Mouse (Mus musculus) CD8-positive naive resting alpha-beta T cell, adult 2 months (primary cell): ENCODE results near the gene Dop1b.
"Not testable (repeated sequence)": the region's sequence is repeated elsewhere in the genome, so short reads cannot be mapped to it uniquely, and the experiment has no call there.

Source experiments
- DNase-seq, 2 experiments: peaks; one replicate each; pipeline ENCODE4 v3.0.0; 2022; ENCODE audit warnings: low read depth in 2 of 2, low spot score in 2 of 2

Gene Dop1b

DNA sequence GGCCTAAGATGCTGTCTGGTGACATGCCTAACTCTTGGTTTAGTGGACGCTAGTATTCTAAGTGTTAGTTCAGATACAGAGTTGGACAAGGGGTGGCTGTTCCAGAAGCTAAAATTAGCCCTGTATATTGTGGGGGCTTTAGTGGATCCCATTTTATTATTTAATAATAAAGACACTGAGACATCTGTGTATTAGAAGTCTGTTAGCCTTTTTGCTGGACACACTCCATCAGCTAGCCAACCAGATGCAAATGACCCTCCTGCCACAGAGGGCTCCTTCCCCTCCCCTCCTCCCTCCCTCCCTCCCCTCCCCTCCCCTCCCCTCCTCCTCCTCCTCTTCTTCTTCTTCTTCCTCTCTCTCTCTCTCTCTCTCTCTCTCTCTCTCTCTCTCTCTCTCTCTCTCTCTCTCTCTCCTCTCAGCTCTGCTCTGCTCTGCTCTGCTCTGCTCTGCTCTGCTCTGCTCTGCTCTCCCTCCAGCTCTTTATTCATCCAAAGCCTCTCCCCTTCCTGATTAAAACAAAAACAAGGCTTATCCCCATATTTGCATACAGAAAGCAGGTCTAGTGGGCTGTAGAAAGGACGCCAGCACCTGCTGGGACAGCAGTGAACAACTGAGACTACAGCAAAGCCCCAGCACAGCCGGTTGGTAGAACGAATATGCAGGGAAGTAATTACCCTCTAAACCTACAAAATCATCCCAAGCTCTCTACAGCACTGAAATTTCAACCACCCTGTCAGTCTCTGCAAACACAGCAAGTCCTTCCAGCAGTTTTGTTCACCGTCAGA, 78.5 kb downstream of the Dop1b start:
- DNase-seq = no peak

DNA sequence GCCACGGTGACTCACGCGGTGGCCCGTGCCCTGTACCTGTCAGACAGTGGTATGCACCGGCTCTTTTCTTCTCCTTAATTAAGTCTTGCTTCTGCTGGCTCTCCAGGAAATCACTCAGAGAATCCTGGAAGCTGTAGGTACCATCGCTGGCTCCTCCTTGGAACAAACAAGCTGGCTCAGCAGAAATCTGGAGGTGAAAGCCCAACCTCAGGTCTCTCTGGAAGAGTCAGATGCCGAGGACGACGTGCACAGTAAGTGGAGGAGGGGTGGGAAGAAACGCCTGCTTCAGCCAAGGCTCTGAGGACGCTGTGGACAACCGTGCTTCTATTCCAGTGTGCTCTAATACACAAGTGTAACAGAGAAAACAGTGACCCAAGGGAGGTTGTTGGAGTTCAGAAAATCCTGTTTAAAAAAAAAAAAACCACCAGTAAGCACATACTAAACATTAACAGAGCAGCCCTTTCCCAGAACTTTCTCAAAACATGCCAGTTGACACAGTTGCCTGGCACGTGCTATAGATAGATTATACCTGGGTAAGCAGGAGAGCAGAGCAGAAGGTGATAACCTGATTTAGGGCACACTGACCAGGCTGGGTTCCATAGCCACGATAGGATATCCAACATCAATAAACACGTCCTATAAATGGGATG, 81.4 kb downstream of the Dop1b start:
- no peak for DNase-seq

DNA sequence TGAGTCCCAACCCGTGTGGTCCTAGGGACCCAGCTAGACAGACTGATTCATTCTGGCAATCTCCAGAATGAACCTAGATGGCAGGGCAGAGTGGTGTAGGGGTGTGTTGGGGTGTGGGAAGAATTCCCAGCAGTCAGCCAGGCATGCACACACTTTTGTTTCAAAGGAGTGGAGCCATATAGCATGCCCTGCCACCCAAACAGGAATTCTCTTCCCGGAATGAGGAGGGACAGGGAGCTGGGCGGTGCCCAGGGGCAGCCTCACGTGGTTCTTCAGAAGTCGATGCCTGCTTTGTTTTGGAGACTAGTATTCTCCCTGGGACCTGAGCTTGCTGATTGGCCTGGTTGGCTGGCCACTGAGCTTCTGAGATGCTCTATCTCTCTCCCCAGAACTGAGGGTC, 83.1 kb downstream of the Dop1b start:
- no peak for DNase-seq

DNA sequence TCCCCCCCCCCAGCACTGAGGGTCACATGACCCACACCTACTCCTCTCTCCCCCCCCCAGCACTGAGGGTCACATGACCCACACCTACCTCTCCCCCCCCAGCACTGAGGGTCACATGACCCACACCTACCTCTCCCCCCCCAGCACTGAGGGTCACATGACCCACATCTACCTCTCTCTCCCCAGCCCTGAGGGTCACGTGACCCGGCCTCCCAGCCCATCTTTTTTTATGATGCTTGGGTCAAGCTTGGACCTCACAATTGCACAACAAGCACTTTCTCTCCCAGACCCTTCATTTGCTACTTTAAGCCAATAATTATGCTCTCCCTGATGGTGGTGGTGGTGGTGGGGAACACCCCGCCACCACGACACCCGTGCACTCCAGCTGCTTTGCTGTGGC, 83.7 kb downstream of the Dop1b start:
- no peak for DNase-seq

DNA sequence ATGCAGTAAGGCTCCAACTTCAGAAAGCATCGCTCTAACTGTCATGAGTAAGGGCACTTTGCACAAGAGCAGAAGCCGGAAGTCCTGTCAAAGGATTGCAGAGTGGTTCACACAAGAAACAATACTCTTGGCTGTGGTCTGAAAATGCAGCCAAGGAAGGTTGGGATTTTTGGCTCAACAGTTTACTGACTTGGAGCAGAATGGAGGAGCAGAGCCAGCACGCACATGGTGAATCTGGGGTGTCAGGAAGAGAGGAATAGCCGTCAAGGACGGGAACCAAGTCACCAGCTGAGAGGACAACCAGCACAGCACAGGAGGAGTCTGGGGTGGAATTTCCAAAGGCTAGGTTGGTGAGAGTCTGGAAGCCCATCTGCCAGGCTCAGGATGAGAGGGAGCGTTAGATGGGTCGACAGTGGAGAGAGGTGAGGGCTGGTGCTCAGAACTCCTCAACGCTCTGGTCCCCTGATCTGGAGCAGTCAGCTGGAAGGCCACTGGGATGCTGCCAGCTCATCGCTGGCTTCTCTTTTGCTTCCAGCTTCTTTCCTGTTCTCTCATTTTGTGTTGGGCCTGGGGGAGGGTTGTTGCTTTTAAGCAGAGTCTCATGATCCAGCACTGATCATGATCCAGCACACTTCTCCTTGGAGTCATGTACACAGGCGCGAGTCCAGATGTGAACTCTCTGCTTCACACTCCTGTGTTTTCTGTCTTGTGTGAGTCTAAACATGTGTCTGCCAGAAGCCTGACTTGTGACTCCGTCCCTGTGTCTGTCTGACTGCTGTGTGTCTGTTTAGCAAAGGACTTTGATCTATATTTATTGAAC, 85.5 kb downstream of the Dop1b start:
- no peak for DNase-seq

DNA sequence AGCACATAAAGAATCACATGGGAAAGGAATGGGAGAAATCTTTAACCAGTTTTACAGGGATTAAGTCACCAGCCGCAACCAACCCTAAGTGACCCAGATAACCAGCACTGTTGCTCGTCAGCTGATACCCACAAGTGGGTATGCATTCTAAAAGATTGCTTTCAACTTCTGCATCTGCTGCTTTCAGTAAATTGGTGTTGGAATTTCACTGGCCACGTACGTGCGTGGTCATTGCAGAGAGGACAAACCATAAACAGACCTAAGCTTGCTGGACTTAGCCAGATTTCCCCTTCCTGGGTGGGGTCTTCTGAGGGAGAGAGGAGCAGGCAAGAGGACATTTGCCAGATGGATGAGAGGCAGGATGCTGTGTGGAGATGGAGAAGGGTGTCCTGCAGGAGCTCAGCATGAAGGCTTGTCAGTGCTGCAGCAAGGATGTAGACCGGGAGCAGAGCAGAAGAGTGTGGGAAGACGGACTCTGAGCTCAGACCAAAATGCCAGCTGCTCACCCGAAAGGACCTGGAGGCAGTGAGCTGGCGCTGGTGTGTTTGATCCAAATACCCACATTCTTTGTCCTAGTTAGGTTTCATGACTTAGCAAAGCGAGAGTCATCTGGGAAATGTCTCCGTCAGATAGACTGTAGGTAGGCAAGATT, 86.3 kb downstream of the Dop1b start:
- DNase-seq = no peak

DNA sequence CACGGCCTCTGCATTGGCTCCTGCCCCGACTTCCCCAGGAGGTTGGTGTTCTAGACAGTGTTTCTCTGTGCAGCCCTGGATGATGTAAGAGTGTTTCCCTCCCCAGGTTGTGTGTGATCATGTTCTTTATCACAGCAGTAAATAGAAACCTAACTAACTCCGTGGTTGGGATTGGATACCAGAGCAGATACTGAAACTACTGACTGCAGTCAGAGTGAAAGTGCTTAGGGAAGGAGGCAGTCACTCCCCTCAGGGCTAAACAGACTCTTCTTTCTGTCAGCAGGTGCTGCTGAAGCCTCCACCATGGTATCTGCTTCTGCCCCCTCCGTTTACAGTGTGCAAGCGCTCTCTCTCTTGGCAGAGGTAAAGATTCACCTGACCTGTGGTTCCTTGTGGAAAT, 86.9 kb downstream of the Dop1b start:
- no peak for DNase-seq

DNA sequence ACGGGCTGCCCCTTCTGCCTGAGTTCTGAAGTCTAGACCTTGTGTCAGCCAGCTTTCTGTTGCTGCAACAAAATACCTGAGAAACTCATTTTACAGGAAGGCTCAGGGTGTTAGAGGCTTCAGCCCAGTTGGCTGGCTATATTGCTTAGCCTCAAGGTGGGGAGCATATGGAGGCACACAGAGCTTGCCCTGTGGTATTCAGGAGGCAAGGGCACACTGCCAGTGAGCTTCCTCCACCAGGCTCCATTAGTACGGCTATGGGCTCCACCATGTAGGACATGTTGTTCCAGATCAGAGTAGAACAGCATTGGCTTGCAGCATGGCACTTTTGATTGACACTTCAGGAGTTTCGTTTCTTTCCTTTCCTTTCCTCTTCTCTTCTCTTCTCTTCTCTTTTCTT, 87.4 kb downstream of the Dop1b start:
- no peak for DNase-seq

DNA sequence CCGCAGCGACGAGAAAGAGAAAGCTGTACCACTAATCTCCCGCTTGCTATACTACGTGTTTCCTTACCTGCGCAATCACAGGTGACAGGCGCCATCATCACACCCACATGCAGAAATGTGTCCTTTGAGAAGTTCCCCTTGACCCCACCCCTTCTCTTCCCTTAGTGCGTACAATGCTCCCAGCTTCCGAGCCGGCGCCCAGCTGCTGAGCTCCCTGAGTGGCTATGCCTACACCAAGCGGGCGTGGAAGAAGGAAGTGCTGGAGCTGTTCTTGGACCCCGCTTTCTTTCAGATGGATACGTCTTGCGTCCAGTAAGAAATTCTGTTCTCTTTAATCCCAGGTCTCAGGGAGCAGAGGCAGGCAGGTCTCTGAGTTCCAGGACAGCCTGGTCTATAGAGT, 88.2 kb downstream of the Dop1b start:
- DNase-seq = no peak

DNA sequence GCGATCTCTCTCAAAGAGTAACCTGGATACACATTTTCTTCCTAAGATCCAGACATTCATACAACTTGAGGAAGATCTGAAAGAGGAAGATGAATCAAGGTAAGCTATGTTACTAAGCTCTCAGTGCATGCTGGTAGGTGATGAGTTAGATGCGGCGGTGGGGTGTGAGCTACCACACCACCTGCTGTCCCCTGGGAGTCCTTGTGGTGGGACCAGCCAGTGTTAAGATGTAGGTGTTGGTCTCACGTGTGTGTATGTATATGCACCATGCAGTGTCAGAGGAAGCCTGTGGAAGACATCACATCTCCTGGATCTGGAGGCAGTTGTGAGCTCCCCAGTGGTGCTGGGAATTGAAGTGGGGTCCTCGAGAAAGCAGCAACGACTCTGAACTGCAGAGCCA, 95.5 kb downstream of the Dop1b start:
- no peak for DNase-seq

DNA sequence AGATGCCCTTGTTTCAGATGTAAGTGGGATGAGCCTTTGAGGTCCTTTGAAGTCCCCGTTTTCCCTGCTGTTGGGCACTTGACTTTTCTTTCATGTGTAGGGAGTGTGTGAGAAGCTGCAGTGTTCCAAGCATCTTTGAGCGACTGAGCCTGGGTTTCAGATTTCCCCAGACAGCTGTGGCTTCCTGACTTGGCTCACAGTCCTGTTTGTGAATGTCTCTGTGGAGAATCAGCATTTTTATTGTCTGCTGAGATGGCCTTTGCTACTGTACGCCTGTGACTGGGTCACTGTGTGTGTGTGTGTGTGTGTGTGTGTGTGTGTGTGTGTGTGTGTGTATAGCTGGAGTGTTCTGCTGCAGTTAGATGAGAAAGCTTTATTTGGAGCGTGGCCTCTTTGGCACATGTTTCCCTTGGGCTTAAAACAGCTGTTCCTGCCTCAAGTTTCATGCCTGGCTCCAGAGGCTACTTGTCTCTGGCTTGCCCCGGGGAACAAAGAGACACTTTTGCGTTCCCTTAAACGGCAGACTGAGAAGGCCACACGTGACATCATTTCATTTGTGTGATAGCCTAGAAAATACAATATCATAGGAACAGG, 96.4 kb downstream of the Dop1b start:
- DNase-seq = no peak

DNA sequence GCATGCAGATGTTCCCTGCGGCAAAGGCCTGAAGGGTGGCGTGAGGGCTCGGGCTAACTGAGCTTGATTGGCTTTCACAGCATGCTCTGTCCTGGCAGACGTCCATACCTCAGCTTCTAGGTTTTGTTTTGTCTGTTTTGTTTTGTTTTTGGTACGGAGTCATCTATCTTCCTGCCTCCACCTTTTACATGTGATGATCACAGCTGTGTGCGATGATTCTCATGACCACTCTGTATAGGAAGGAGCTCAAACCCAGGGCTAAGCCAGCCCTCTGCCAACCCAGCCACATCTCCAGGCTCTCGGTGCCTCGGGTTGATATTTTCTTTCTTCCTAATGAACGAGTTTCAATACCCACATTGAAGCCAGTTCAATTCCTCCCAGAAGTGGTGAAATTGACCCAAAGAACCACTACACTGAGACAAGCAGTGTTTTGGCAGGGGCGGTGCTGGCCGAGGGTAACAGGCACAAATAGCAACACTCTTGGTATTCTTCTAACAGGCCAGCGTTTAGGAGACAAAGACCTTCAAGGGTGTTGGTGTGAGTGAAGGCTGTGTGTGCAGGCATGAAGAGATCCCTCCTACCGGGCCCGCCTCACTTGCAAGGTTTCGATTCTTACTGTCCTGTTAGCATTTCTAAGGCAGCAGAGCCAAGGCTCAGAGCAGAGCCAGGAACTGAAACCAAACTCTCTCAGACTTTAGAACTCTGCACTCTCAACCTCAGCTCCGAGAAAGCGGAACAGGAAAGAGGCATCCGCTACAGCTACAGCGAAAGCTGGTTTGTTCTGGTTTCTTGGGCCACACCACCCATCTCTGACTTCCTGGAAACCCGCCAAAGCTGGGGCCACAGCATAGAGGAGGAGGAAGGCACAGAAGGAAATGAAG, 104.4 kb downstream of the Dop1b start:
- DNase-seq = peak; percentile 77 to 85

DNA sequence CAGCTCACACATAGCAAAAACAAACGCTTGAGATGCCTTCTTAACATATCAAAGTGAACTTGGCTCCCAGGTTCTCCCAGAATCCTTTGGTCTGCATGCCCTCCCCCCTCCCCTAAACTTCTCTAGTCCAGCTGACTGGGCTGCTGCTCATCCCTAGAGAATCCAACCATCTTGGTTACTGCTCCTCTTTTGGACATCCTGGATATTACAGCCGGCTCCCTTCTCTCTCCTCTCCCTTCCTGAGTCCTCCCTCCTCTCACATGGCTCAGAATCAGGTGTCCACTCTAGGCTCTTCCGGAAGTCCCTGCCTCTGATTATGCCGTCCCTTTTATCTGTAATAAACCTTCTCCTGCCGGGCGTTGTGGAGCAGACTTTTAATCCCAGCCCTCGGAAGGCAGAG, 105.2 kb downstream of the Dop1b start:
- no peak for DNase-seq

DNA sequence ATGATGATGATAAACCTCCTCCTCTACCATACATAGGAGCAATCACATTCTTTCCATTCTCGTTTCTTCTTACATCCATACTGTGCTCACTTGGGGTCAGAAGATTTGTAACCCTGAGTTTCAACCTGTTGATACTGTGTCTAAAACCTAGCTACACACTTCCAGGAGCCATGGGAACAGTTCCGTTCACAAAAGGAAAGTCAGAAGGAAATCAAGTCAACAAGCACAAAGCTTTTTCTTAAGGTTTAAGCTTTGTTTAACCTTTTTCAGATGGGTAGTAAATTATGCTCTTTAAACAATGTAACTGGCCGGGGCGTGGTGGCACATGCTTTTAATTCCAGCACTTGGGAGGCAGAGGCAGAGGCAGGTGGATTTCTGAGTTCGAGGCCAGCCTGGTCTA, 105.7 kb downstream of the Dop1b start:
- no peak for DNase-seq

DNA sequence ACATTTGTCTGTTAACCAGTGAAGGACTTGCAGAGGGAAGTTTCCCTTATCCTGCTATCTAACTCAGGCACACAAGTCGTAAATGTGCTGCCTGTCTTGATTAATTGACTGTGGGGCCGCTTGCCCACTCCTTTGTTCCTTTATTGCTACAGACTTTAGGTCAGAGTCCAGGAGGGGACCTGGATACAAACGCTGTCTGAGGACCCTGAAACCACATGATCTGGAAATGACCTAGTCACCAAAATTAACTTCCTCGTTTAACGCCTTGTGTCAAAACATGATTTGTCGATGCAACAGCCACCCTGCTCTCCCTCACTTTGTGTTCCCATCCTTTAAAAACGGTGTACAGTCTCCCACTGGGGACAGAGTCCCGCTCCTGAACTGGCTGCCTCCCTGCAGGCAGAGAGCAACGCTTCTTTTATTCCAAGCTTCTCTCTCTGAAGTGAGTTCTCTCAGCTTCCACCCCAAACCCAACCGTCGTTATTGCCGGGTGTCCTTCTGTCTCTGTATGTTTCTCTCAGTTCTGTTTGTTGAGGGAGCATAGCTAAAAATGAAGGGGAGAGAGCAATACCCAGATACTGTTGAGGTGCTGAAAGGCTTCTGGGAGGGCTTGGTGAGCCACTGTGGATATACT, 107.1 kb downstream of the Dop1b start:
- no peak for DNase-seq

DNA sequence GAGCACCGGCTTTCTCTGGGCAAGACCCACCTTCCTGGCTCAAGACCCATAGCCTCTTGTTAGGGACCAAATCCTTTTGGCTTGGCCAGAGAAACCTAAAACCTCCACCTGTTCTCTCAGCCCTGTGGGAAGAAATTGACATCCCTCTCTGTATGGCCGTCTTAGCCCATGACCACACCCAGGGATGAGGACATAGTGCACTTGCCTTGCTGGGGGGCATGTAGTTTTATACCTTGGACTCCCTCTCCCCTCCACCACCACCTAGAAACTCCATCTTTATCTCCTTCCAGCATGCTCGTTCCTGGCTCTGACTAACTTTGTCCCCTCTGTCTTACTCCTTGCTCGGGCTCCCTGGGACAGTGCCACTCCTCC, 107.6 kb downstream of the Dop1b start:
- DNase-seq = no peak

DNA sequence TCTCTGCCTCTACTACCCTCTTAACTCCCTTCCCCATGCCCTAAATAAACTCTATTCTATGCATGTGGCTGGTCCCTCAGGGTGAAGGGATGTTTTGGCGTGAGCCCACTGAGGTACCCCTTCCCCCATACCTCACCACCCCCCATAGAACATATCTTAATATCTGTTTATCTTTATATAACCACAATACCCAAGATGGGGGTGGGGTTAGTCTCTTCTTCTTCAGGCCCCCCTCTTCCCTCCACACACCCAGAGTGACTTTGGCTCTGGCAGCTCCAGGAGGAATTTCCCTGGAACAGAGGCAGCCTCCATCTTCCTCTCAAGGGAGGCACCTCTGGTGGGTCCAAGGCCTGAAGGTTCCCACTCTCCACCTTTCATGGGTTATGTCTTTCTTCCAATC, 108.3 kb downstream of the Dop1b start:
- no peak for DNase-seq

DNA sequence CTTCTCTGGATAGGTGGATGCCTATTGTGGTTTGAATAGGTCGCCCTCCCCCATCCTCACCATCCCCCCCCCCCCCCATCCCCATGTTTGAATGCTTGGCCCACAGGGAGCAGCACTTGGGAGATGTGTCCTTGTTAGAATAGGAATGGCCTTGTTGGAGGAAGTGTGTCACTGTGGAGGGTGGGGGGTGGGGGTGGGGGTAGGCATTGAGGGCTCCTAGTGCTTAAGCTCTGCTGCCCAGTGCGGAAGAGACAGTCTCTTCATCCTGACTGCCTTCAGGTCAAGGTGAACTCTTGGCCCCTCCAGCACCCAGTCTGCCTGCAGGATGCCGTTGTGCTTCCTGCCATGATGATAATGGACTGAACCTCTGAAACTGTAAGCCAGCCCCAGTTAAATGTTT, 110.0 kb downstream of the Dop1b start:
- no peak for DNase-seq

DNA sequence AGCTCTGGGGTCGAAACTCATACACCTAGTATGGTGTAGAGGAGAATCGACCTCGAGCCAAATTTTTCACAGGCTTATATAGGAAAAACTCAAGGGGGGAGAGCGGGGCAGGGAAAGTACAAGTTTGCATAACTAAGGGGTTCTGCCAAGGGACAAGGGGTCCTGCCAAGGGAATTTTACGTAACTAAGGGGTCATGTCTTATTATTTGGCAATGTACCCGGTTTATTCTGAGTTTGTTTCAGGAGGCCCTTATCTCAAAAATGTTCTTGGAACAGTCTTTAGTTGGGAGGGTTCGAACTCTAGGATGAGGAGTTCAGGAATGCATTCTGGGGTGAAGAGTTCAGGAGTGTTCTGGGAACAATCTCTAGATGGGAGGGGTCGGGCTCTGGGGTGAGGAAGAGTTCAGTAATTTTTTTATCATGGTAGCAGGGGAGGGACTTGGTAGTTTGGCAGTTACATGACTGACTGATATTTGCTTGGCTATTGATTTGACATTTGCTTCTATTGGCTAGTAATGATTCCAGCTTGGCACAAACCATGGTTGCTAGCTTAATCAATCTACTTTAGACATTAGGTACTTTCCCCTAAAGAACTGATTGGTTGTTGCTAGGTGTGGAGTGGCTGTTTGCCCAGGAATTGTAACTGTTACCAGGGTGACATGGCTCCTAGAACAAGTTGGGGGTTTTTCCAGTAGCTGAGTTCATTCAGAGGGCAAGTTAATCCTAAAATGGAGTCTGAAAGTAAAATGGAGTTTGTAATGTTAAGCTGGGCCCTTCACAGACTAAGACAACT, 110.9 kb downstream of the Dop1b start:
- not testable (repeated sequence) for DNase-seq
